27 mouse cellular contexts compared by ENCODE assay signal in the genomic region with DNA sequence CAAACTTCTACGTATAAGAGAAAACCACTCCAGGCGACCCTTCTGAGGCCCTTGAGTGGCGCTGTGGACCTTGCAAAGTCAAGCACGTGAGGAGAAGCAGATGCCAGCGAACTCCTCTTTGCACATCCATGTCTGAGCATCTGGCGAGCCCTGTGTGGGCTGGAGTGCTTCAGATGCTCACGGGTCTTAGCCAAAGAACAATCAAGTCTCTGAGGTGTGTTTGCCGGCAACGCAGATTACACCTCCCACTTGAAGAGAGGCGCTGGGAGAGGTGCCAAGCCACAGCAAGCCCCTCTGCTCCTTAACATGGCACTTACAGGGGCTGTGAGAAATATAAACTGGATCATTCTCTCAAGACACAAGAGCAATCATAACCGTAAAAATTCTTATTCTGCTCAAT.
A peak's percentile ranks its signal among the peaks of the same experiment; 100 is the strongest.
DNase-seq lines count a peak whose midpoint lies in the region; ATAC-seq lines count a peak whose summit lies in the region.
"Had no signal": no experiment of that assay in that cellular context is flagged by ENCODE, and none has a peak within 500 bp of the region (broad histone marks: within the 10 kb centered on the region; RNA-seq: fewer than 3 reads in every experiment).

No protein-coding gene starts in this region.

- no peaks in the 10 kb centered on the region for H3K27me3 ChIP-seq in forebrain, embryonic 14.5 days (replicated peaks; ENCODE audit: control insufficient read depth, insufficient read depth, low read length)
- H3K27me3 ChIP-seq in forebrain, embryonic 15.5 days: no peaks in the 10 kb centered on the region
- H3K27me3 ChIP-seq in forebrain, embryonic 11.5 days (ENCODE audit: control insufficient read depth, insufficient read depth, low read length): no peaks in the 10 kb centered on the region
- H3K27me3 ChIP-seq: forebrain, embryonic 12.5 days; hindbrain, embryonic 12.5 days; limb, embryonic 15.5 days; liver, embryonic 13.5 days had no signal

- no peak overlapping the region for H3K27ac ChIP-seq in forebrain, embryonic 14.5 days (ENCODE audit: low read depth, low read length)
- no peak overlapping the region for H3K27ac ChIP-seq in forebrain, embryonic 15.5 days (replicated peaks)
- H3K27ac ChIP-seq in forebrain, embryonic 11.5 days (ENCODE audit: low read depth, low read length): no peak overlapping the region
- H3K27ac ChIP-seq: embryonic facial prominence, embryonic 13.5 days; forebrain, embryonic 12.5 days; hindbrain, embryonic 12.5 days; kidney, postnatal 0 days; limb, embryonic 10.5 days; limb, embryonic 15.5 days; liver, embryonic 13.5 days had no signal

- no peak for ATAC-seq in forebrain, embryonic 14.5 days
- no peak for ATAC-seq in forebrain, embryonic 15.5 days (replicated peaks)
- no peak for ATAC-seq in forebrain, embryonic 11.5 days (replicated peaks; ENCODE audit: low FRiP score)
- ATAC-seq: CD4-positive, CD25-positive, alpha-beta regulatory T cell, adult 4 months; intestine, embryonic 16.5 days had no signal

- peak; percentile 27 for DNase-seq in forebrain, embryonic 14.5 days (ENCODE audit: low spot score)
- peak; percentile 76 for DNase-seq in left cerebral cortex, postnatal 4 days
- DNase-seq in left cerebral cortex, adult 18-20 months (ENCODE audit: low spot score in 2 of 2): no peak
- DNase-seq in right cerebral cortex, adult 18-20 months: peak; percentile 24
- no peak for DNase-seq in right cerebral cortex, postnatal 14 days
- no peak for DNase-seq in forebrain, embryonic 11.5 days (ENCODE audit: low spot score)
- DNase-seq: adrenal gland, postnatal 14 days; cerebellum, adult 18-20 months; embryo, embryonic 11 days; gastrocnemius, postnatal 10 days; kidney, adult 8-10 months; kidney, postnatal 4 days; liver, embryonic 13.5 days; lung, adult 18-20 months; lung, postnatal 10 days; right cerebral cortex, postnatal 4 days; thymus, postnatal 4 days had no signal

- intact Hi-C loops in left cerebral cortex, postnatal 4 days (cut with DNase I): no loop called here

- H3K36me3 ChIP-seq in forebrain, embryonic 14.5 days (ENCODE audit: control insufficient read depth, insufficient read depth, low read length): no peaks in the 10 kb centered on the region
- H3K36me3 ChIP-seq in forebrain, embryonic 15.5 days: no peaks in the 10 kb centered on the region
- H3K36me3 ChIP-seq in forebrain, embryonic 11.5 days (ENCODE audit: control insufficient read depth, insufficient read depth, low read length): no peaks in the 10 kb centered on the region
- H3K36me3 ChIP-seq: embryonic facial prominence, embryonic 13.5 days; forebrain, embryonic 12.5 days; hindbrain, embryonic 12.5 days; limb, embryonic 10.5 days; limb, embryonic 15.5 days; liver, embryonic 13.5 days had no signal

- peaks cover 4% of the 10 kb centered on the region; the same call in 1 of the 2 replicates for H3K4me1 ChIP-seq in forebrain, embryonic 14.5 days (ENCODE audit: control insufficient read depth, insufficient read depth, low read length)
- H3K4me1 ChIP-seq in forebrain, embryonic 15.5 days: 0 out of 2 replicates have a peak, but pooled peaks cover 3% of the 10 kb centered on the region
- H3K4me1 ChIP-seq in forebrain, embryonic 11.5 days (replicated peaks; ENCODE audit: control insufficient read depth, insufficient read depth, low read length): no peaks in the 10 kb centered on the region
- H3K4me1 ChIP-seq: embryonic facial prominence, embryonic 13.5 days; forebrain, embryonic 12.5 days; hindbrain, embryonic 12.5 days; limb, embryonic 15.5 days; liver, embryonic 13.5 days had no signal

- no peak overlapping the region for H3K4me3 ChIP-seq in forebrain, embryonic 14.5 days (ENCODE audit: low read depth, low read length)
- no peak overlapping the region for H3K4me3 ChIP-seq in forebrain, embryonic 15.5 days
- H3K4me3 ChIP-seq in forebrain, embryonic 11.5 days (ENCODE audit: low read depth, low read length): no peak overlapping the region
- H3K4me3 ChIP-seq: embryonic facial prominence, embryonic 13.5 days; erythroblast, embryonic 14.5 days; forebrain, embryonic 12.5 days; hindbrain, embryonic 12.5 days; limb, embryonic 10.5 days; limb, embryonic 15.5 days; liver, embryonic 13.5 days had no signal

- no peak overlapping the region for H3K4me2 ChIP-seq in forebrain, embryonic 14.5 days (ENCODE audit: low read length)
- H3K4me2 ChIP-seq in forebrain, embryonic 15.5 days (replicated peaks): no peak overlapping the region
- H3K4me2 ChIP-seq in forebrain, embryonic 11.5 days (ENCODE audit: low read depth, low read length, severe bottlenecking): no peak overlapping the region
- H3K4me2 ChIP-seq: embryonic facial prominence, embryonic 13.5 days; forebrain, embryonic 12.5 days; hindbrain, embryonic 12.5 days; limb, embryonic 15.5 days; liver, embryonic 13.5 days had no signal

- no peaks in the 10 kb centered on the region for H3K9me3 ChIP-seq in forebrain, embryonic 14.5 days (replicated peaks; ENCODE audit: control insufficient read depth, low read length)
- H3K9me3 ChIP-seq in forebrain, embryonic 15.5 days: no peaks in the 10 kb centered on the region
- no peaks in the 10 kb centered on the region for H3K9me3 ChIP-seq in forebrain, embryonic 11.5 days (ENCODE audit: control insufficient read depth, low read length)
- H3K9me3 ChIP-seq: embryonic facial prominence, embryonic 13.5 days; forebrain, embryonic 12.5 days; hindbrain, embryonic 12.5 days; limb, embryonic 10.5 days; limb, embryonic 15.5 days; liver, embryonic 13.5 days had no signal

- H3K9ac ChIP-seq in forebrain, embryonic 14.5 days (ENCODE audit: low read length): no peak overlapping the region
- H3K9ac ChIP-seq in forebrain, embryonic 15.5 days (replicated peaks): no peak overlapping the region
- no peak overlapping the region for H3K9ac ChIP-seq in forebrain, embryonic 11.5 days (ENCODE audit: low read length)
- H3K9ac ChIP-seq: embryonic facial prominence, embryonic 13.5 days; forebrain, embryonic 12.5 days; hindbrain, embryonic 12.5 days; limb, embryonic 15.5 days; liver, embryonic 13.5 days had no signal

- 67% methylated on average over 11 of the region's 11 CpGs for WGBS in forebrain, embryonic 14.5 days
- 71% methylated on average over 11 of the region's 11 CpGs for WGBS in forebrain, embryonic 15.5 days
- 88% methylated on average over 11 of the region's 11 CpGs for WGBS in forebrain, embryonic 11.5 days

Comparison
In these comparisons a context has a peak if more than half of its experiments do, and no peak if none do; other contexts are left out.
1. DNase-seq: peak in forebrain, embryonic 14.5 days (single experiment), left cerebral cortex, postnatal 4 days (single experiment) and right cerebral cortex, adult 18-20 months (single experiment); none in left cerebral cortex, adult 18-20 months (0 of 2), right cerebral cortex, postnatal 14 days (single experiment) and forebrain, embryonic 11.5 days (single experiment).